ENCODE assay signal across 8 mouse cellular contexts in genomic region chr17:88274003-88274698, GRCm38 (mm10).
DNase-seq lines count a peak whose midpoint lies in the region.

No protein-coding gene starts in this region.

- intact Hi-C loops in gastrocnemius, postnatal 14 days (cut with DNase I; ENCODE audit: low total_unique reads) = no loop called here

- DNase-seq in gastrocnemius, adult 18-20 months (ENCODE audit: low spot score) = peak; percentile 29
- DNase-seq in gastrocnemius, adult 8-10 months (ENCODE audit: low spot score in 2 of 2) = no peak
- DNase-seq in R1 (ENCODE audit: low read depth, low spot score) = peak; percentile 25
- DNase-seq in gastrocnemius, postnatal 14 days = peak; percentile 49
- peak; percentile 47 for DNase-seq in kidney, adult 9 months
- peak; percentile 47 for DNase-seq in naive thymus-derived CD4-positive, alpha-beta T cell, adult 2 months (ENCODE audit: low read depth)
- no peak for DNase-seq in thymus, postnatal 25 days
- DNase-seq in spleen, postnatal 14 days (ENCODE audit: low spot score in 2 of 2) = no peak

Comparison
In these comparisons a context has a peak if more than half of its experiments do, and no peak if none do; other contexts are left out.
1. DNase-seq: peak in gastrocnemius, adult 18-20 months (single experiment), R1 (single experiment), gastrocnemius, postnatal 14 days (single experiment), kidney, adult 9 months (single experiment) and naive thymus-derived CD4-positive, alpha-beta T cell, adult 2 months (single experiment); none in gastrocnemius, adult 8-10 months (0 of 2), thymus, postnatal 25 days (single experiment) and spleen, postnatal 14 days (0 of 2).